Mouse (Mus musculus): Measurements from ENCODE around the gene Pdrg1.

Gene Pdrg1

GRCm38 (mm10) chr2:153014758-153015593, at the start of gene Pdrg1:
Gene Pdrg1, minus strand, starts transcription at chr2:153015427.
- in situ Hi-C loops (cut with MboI) = no loop called here

DNA sequence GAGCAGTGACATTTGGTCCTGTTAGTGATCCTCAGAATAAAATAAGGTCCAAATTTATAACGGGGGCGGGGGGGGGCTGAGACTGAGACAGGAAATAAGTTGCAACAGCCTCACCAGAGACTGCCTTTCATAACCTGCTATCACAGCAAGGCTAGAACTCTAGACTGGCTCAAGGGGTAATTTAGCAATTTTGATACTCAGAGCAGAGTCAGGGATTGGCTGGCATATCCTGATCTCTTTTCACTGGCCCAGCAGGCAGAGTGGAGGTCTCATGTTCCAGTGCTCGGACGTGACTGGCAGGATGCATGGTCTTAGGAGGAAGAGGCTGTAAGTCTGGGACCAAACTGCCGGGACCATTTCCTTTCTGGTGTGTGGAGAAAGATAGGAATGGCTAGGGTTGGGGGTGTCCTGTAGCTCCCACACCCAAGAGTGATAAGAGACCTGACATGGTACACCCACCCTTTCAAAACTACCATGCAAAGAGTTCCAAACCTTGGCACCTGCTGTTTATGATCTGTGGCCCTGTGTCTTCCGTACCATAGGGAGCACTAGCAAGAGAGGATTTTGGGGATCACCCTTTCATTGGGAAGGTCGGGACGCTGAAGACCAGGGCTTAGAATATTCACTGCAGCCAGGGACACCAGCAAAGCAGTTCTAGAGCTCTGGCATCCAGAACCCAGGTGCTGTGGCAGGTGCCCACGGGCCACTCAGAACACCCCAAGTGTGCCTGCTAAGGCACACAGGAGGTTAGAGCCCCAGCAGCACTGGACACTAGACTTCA, 49.2 kb upstream of the Pdrg1 start:
- in situ Hi-C loops (cut with MboI) = no loop called here

- in situ Hi-C loops (cut with MboI) = no loop called here
Observed at GRCm38 (mm10) chr2:153063394-153063793, 48.2 kb upstream of the Pdrg1 start.

- in situ Hi-C loops (cut with MboI) = no loop called here
Observed at GRCm38 (mm10) chr2:153060216-153060615, 45.0 kb upstream of the Pdrg1 start.

- in situ Hi-C loops (cut with MboI) = no loop called here
Observed at GRCm38 (mm10) chr2:153058365-153058764, 43.1 kb upstream of the Pdrg1 start.

DNA sequence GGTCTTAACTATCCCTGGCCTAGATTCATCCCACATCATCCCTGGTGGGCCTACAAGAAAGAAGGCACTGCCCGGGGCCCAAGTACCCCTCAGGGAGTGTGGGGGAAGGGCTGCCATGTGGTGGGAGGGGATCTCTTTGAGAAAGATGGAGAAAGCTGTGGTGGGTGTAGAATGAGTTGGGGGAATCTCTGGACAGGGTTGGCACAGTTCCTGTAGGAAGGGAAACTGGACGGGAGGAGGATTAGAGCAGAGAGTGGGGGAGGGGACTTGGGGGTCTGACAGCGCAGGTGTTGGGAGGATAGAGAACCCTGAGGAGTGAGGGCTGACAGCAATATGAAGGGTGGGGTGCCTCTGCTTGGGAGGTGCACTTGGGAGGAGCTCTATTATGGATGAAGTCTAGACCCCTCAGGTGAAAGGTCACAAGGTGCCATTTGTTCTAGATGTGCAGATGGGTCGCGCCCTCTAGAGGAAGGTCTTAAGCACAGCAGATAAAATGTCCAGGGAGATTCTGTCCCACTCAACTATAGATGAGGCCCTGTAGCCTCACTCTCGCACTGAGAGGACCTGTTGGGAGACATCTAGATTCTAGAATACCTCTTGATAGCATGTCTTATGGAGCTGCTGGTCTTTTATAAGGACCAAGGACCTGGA, 40.2 kb upstream of the Pdrg1 start:
- in situ Hi-C loops (cut with MboI) = no loop called here

- in situ Hi-C loops (cut with MboI) = no loop called here
Observed at GRCm38 (mm10) chr2:153053896-153054295, 38.7 kb upstream of the Pdrg1 start.

- in situ Hi-C loops (cut with MboI) = no loop called here
Observed at GRCm38 (mm10) chr2:153052700-153053351, 37.6 kb upstream of the Pdrg1 start.

DNA sequence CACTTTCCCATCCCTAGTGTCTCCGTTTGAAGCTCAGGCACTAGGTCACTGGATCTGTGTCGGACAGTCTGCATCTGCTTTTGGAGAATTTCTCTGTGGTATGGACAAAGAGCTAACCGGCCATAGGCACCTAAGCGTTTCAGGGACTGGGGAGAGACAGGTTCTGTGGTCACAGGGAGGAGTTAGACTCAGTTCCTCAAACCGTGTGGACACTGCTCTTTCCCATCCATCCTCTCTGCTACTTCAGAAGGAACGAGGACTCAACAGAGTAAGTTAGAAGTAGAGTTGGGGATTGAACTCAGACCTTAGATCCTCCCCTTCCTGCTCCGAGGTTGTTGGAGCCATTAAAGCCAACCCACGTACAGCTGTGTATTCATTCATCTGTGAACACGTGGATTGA, 36.3 kb upstream of the Pdrg1 start:
- in situ Hi-C loops (cut with MboI) = no loop called here

DNA sequence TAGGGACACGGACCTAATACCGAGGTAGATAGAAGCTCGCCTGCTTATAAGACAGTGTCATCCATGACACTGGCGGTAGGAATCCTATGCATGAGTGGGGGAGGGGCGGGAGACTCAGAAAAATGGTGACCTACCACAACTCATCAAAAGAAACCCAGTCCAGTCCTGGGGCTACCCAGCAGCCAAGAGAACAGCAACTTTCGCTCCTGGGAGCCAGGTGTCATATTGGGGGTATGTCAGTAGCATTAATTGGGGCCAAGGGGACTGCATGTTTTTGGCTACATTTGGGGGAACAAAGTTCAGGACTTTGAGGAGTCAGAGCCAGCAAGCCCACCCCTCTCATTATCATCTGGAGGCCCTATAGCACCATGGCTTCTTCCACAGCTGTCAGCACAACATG, 35.9 kb upstream of the Pdrg1 start:
- in situ Hi-C loops (cut with MboI) = no loop called here

- in situ Hi-C loops (cut with MboI) = no loop called here
Observed at GRCm38 (mm10) chr2:153049997-153050358, 34.8 kb upstream of the Pdrg1 start.

DNA sequence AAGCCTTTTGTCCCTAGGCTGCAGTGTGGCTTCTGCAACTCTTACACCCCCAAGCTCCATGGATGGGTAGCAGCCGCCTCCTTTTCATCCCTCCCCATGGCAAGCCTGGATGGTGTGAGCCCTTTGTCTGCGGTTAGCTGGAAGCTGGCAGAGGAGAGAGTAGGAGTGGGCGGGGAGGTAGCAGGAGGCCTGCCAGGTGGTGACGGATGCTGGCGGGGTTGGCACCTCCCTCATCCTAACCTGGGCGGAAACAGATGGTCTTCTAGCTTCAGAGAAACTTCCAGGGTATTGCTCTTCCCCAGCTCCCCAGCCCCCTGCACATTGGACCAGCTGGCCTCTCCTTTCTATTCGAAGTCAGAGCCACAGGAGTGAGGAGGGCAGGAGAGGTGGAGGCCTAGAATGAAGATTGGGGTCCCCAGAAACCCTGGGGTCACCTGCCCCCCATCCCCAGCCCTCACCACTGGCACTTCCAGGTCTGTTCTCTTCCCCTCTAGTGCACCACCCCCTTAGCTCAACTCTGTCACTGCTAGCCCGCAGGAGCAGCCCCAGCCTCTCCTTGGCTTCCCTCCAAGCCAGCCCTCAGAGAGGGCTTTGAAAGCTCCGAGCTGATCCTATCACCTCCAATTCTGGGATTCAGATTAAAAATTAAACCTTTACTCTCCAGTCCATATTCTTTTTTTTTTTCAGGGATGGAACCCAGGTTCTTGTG, 34.2 kb upstream of the Pdrg1 start:
- in situ Hi-C loops (cut with MboI) = no loop called here

- in situ Hi-C loops (cut with MboI) = no loop called here
Observed at GRCm38 (mm10) chr2:153047828-153048465, 32.7 kb upstream of the Pdrg1 start.

GRCm38 (mm10) chr2:153045884-153046299, 30.7 kb upstream of the Pdrg1 start:
- in situ Hi-C loops (cut with MboI) = no loop called here

- in situ Hi-C loops (cut with MboI) = no loop called here
Observed at GRCm38 (mm10) chr2:153043886-153044285, 28.7 kb upstream of the Pdrg1 start.

GRCm38 (mm10) chr2:153036690-153037089, 21.5 kb upstream of the Pdrg1 start:
- in situ Hi-C loops (cut with MboI) = no loop called here

DNA sequence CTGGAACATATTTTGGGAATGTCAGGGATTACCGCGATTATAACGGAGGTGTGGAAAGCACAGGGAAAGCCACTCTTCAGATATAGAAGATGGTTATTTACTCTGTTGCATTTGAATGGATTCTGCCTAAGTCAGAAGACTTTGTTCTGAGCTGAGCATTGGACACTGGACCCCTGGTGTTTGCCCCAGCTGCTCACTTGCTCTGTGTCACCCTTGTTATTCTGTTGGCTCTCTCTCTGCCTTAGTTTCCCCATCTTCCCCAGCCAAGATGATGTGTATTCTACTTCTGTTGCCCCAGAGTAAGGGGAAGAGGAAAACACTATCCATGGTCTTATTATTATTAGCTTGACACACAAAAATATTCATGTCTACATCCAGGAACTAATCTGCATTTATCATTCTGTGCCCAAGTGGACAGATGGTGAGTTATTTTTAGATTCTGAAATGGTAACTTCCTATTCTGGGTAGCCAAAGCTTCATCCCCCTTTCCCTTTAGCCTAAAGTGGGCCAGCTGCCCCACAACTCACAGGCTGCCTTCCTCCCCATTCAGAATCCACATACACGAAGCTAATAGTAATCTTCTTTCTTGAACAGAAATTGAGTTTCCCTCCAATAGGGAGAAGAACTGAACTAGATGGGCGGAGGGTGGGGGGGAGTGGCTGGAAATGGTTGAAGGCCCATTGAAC, 18.5 kb upstream of the Pdrg1 start:
- in situ Hi-C loops (cut with MboI) = no loop called here

GRCm38 (mm10) chr2:153032973-153033372, 17.7 kb upstream of the Pdrg1 start:
- in situ Hi-C loops (cut with MboI) = no loop called here

- in situ Hi-C loops (cut with MboI) = no loop called here
Observed at GRCm38 (mm10) chr2:153032083-153032842, 17.0 kb upstream of the Pdrg1 start.
